Mouse (Mus musculus): ENCODE measurements at regions not wholly inside any gene's neighbourhood (a gene's known extent, or its start where the extent isn't known, plus 50 kb on each side); places are given as distances from the start of the nearest gene placed in this dataset.

GRCm38 (mm10) chr10:41018888-41019287 lies 53.2 kb downstream of the Gpr6 start:
- no peak for DNase-seq

- DNase-seq: no peak
These were observed 55.5 kb downstream of the Gpr6 start for GRCm38 (mm10) chr10:41016547-41016946.

GRCm38 (mm10) chr10:41015654-41016053 lies 56.4 kb downstream of the Gpr6 start:
- DNase-seq: peak; percentile 50 to 57

GRCm38 (mm10) chr10:41010585-41010984 lies 61.5 kb downstream of the Gpr6 start:
- peak; percentile 33 to 43 for DNase-seq

GRCm38 (mm10) chr10:41007866-41008265 lies 64.2 kb downstream of the Gpr6 start:
- no peak for DNase-seq

GRCm38 (mm10) chr10:41006634-41007033 lies 65.5 kb downstream of the Gpr6 start:
- DNase-seq: peak in 1 of 2 experiments; percentile 0

- DNase-seq: no peak
These were observed 66.3 kb downstream of the Gpr6 start for GRCm38 (mm10) chr10:41005776-41006175.

GRCm38 (mm10) chr10:41004753-41005152 lies 67.3 kb downstream of the Gpr6 start:
- DNase-seq: no peak

GRCm38 (mm10) chr10:41004044-41004689 lies 67.9 kb downstream of the Gpr6 start:
- peak; percentile 74 to 86 for DNase-seq

- DNase-seq: no peak
These were observed 68.9 kb downstream of the Gpr6 start for GRCm38 (mm10) chr10:41003197-41003596.

GRCm38 (mm10) chr10:41000965-41001364 lies 71.1 kb downstream of the Gpr6 start:
- DNase-seq: no peak

GRCm38 (mm10) chr10:40999486-40999885 lies 72.6 kb downstream of the Gpr6 start:
- DNase-seq: no peak

GRCm38 (mm10) chr10:40998799-40999198 lies 73.3 kb downstream of the Gpr6 start:
- DNase-seq: no peak

- DNase-seq: peak; percentile 27 to 44
These were observed 73.8 kb downstream of the Gpr6 start for GRCm38 (mm10) chr10:40998330-40998729.

- no peak for DNase-seq
These were observed 74.5 kb downstream of the Gpr6 start for GRCm38 (mm10) chr10:40997606-40998005.

Measured in cerebellum, adult 18-20 months (tissue).